Mouse (Mus musculus): Measurements from ENCODE around the gene Kcnk2.

The Kcnk2 gene

DNA sequence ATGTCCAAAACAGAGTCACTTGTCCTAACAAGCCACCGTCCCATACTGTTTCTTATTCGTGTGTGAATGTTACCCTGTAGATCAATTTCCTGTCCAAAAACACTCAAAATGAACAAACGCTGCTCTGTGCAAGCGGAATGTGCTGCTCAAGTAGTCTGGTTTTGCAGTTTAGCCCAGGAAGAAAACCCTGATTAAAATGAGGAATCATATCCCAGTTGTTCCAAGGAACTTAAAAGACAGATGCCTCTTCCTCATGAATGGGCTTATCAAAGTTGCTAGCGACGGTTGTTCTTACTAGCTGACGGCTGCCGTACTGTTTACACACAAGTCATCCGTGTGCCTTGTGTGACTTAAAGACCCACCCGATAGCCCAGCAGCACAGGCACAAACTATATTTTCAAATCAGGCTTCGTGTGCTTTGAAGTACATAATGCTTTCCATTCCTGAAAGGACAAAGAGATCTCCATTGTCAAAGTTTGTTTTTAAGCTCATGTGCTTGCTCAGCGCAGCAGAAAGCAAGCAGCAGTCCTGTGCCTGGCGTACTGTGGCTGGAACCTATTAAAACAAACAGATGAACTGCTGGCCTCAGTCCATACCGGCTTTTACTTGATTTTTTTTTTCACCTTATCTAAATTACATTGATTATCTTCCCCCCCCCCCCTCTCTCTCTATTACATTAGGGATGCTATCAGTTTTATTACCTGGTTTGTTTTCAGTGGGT is at the start of gene Kcnk2:
Kcnk2 (minus strand) TSS at position 51 of the 721 bp plus-strand sequence.
- DNase-seq (ENCODE audit: low spot score in 2 of 2): no peak

GRCm38 (mm10) chr1:189440741-189441140 is 38.7 kb upstream of the Kcnk2 start:
- DNase-seq (ENCODE audit: low spot score in 2 of 2): no peak

GRCm38 (mm10) chr1:189437126-189437525 is 35.1 kb upstream of the Kcnk2 start:
- DNase-seq (ENCODE audit: low spot score in 2 of 2): no peak

GRCm38 (mm10) chr1:189435452-189435851 is 33.4 kb upstream of the Kcnk2 start:
- DNase-seq (ENCODE audit: low spot score in 2 of 2): no peak

DNA sequence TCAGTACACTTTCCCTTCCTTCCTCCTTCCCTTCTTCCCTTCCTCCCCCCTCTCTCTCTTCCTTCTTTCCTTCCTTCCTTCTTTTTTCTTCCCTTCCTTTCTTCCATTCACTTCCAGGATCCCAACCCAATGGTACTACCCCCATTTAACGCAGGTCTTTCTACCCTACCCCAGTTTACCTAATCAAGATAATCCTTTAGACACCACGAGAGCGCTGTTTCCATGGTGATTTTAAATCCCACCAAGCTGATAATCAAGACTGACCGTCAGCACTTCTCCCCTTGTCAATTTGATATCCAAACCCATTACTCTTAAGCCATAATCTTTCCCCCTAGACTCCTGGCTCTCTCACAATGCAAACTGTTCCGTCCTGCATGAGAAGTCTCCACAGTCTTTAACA is 29.4 kb upstream of the Kcnk2 start:
- DNase-seq (ENCODE audit: low spot score in 2 of 2): no peak

DNA sequence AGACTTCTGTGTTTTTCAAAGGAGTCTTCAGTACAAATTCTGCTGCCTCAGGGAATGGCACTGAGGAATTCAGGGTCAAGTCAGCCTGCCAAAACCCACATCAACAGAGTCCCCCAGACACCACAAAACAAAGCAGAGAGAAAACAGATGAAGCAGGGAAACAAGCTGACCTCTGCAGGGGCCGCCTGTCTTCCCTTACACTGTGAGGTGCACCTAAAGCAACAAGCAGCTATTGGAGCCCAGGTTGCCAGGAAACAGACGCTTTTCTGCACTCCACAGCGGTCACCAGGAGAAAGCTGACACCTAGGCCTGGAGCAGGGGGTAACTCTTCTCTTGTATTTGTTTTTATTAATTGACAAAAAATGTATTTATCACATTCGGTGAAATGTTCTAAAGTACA is 28.5 kb upstream of the Kcnk2 start:
- DNase-seq (ENCODE audit: low spot score in 2 of 2): no peak

- no peak for DNase-seq (ENCODE audit: low spot score in 2 of 2)
Observed at GRCm38 (mm10) chr1:189429566-189429965, 27.5 kb upstream of the Kcnk2 start.

DNA sequence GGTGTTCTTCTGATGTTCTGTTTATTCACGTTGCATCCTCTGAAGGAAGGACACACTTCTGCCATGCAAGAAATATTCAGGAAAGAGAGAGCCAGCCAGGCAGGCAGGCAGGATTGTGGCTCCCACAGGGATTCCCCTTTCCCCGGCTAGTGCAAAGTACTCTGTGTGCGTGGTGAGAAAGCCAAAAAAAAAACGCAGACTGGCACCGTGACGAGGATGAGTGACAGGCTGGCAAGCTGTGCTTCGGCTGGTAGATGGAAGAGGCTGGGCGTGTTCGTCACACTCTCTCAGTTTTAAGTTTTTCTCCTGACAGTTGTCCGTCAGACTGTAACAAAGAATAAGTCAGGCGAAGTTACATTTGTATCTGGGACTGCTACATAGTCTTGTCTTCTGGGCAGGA is 24.2 kb upstream of the Kcnk2 start:
- no peak for DNase-seq (ENCODE audit: low spot score in 2 of 2)

- DNase-seq (ENCODE audit: low spot score in 2 of 2): no peak
Observed at GRCm38 (mm10) chr1:189419914-189420313, 17.8 kb upstream of the Kcnk2 start.

DNA sequence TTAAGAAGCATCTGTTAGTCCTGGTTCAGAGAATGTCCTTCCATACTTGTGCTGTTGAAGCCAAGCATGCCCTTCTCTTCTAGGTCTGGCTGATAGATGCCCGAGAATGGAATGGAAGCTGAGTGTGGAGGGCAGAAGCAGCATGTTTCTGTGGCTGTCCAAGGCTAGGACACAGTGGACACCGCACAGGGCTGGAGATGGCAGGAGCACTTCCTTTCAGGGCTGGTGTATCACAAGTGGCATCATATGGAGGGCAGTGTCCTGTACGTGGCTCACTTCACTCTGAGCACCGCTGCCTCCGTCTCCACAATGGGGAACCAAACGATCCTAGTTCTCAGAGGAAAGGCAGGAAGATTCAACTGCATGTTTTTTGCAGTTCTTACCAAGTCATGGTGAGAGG is 7.8 kb upstream of the Kcnk2 start:
- DNase-seq (ENCODE audit: low spot score in 2 of 2): no peak

GRCm38 (mm10) chr1:189405221-189405620 is 3.1 kb upstream of the Kcnk2 start:
- no peak for DNase-seq (ENCODE audit: low spot score in 2 of 2)

DNA sequence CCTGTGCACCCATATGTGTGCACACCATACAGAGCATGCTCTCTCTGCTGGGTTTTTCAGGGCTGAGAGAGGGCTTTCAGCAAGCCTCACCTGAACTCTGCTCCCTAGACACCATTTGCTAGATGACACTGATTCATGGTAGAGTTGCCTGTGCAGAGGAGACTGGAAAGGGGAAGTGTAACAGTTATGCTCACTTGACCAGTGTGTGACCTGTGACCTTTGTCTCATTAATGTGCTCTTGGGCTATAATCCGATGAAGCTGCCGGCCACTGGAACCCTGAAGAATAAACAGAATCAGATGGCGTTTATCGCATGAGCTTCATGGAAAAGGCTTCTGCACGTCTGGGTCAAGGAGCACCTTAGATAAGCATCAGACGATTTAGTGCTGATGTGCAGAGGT is 1.5 kb upstream of the Kcnk2 start:
- DNase-seq (ENCODE audit: low spot score in 2 of 2): no peak

GRCm38 (mm10) chr1:189403139-189403538 is 1.1 kb upstream of the Kcnk2 start:
- DNase-seq (ENCODE audit: low spot score in 2 of 2): no peak

- no peak for DNase-seq (ENCODE audit: low spot score in 2 of 2)
Observed at GRCm38 (mm10) chr1:189386848-189387247, 15.2 kb downstream of the Kcnk2 start.

GRCm38 (mm10) chr1:189386141-189386540 is 15.9 kb downstream of the Kcnk2 start:
- DNase-seq (ENCODE audit: low spot score in 2 of 2): no peak

DNA sequence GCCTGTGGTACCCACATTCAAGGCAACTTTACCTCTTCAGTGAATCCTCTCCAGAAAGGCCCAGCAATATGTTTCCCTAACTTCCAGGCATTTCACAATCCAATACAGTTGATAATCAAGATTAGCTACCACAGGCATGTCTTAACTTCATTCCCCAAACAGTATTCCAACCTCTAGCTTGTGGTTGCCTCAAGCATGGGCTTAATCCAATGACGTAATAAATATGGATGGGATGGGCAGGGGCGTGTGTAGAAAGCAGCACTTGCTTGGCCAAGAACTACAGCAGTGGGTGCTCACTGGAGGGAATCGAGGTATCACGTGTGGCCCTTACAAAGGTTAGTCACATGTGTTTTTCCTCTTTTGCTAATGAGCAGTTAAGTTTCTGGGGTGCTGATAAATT is 34.4 kb downstream of the Kcnk2 start:
- no peak for DNase-seq (ENCODE audit: low spot score in 2 of 2)

DNA sequence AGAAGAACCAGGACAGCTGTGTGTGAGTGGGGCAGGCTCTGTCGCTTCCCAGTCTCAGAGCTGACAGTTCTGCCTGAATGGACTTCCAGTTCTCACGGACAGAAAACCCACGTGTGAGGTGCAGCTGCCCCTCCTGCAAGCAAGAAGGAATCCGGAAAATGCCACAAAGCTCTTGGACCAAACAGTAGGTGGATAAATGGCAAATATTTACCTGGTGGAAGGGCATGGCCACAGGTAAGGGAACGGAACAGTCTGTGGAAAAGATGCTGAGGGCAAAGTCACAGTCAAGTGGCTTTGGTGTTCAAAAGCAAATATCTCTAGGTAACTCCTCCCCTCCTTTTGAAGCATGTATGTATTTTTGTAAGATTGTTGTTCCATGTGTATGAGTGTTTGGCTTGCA is 37.9 kb downstream of the Kcnk2 start:
- no peak for DNase-seq (ENCODE audit: low spot score in 2 of 2)

DNA sequence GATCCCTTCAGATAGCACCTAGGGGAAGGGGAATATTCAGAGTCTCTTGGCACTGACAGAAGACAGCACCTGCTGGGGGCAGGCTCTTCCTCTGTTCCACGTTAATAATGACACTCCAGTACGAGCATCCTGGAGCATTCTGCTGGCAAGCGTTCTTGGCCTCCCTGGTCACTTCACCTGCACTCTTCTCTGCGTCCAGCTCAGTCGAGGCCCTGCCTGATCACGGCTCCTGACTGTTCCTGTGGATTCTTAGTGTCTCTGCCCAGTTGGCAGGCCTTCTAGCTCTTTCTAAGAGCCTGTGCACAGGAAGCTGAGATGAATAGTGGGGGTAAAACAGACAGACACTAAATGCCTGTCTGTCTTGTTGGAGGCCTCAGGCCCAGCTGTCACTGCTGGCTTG is 39.5 kb downstream of the Kcnk2 start:
- no peak for DNase-seq (ENCODE audit: low spot score in 2 of 2)

DNA sequence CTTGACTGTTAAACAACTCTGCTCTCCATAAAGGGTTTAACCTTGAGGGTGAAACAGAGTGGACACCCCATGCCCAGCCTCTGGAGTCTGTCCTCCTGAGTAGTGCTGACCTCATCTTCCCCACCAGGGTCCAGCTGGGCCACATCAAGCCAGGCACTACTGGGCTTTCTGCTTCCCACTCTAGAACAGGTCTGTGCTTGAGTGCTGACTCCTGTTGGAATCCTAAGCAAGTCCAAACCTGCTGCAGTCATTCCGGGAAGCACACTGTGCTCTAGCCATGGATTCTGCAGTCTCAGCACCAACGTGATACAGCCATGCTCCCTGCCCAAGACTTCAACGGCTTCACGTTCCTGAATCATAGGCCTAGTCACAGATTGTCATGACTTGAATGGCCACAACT is 42.4 kb downstream of the Kcnk2 start:
- DNase-seq (ENCODE audit: low spot score in 2 of 2): no peak

DNA sequence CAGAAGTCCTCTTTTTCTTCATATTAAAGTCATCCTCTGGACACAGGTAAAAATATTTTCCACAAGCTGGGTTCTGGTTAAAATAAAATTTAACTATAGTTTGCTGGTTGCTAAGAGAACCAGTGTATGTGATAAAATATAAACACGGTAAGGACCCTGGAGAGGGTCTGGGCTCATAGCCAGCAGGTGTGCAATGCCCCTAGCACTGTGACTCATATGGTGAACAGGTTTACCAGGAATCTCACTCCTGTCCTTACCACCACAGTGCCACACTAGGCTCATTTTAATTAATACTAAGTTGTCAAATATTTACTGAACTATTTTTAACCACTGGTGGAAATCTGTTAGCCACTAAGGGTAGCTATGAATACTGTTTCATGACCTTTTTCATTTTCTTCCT is 48.2 kb downstream of the Kcnk2 start:
- no peak for DNase-seq (ENCODE audit: low spot score in 2 of 2)

DNA sequence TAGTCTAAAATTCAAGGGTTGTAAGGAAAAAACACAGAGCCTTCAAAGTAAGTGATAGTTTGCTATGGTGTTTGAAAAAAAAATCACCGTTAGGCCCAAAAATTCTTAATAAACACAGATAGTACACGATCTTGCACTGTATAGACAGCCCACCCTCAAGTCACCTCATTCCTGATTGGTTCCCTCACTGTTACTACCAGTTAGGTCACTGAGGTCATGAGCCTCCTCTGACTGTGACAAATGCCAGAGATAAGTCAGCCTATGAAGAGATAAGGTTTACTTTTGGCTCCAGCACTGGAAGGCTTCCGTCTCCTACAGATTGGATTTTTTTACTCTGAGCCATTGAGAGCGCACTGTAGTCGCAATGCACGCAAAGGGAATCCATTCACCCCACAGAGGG is 50.3 kb downstream of the Kcnk2 start:
- no peak for DNase-seq (ENCODE audit: low spot score in 2 of 2)

- no peak for DNase-seq (ENCODE audit: low spot score in 2 of 2)
Observed at GRCm38 (mm10) chr1:189349205-189349604, 52.9 kb downstream of the Kcnk2 start.

- DNase-seq (ENCODE audit: low spot score in 2 of 2): no peak
Observed at GRCm38 (mm10) chr1:189345166-189345565, 56.9 kb downstream of the Kcnk2 start.
